Mouse (Mus musculus) frontal cortex, postnatal 10 days (tissue): ENCODE results near the gene Fam166a.
A peak's percentile ranks its signal among the peaks of the same experiment; 100 is the strongest.

ENCODE experiments used
- DNase-seq, 2 experiments: peaks; one replicate each; pipeline ENCODE4 v3.0.0; 2022; ENCODE audit warnings: low spot score in 2 of 2, mixed read lengths in 1 of 2

Fam166a gene

GRCm38 (mm10) chr2:25223681-25224491 is 5.3 kb downstream of the Fam166a start:
- peak in 1 of 2 experiments; percentile 58 for DNase-seq

GRCm38 (mm10) chr2:25224492-25224765 is 5.9 kb downstream of the Fam166a start, which contains the start of gene Tubb4b:
Tubb4b (minus strand) TSS chr2:25224702.
- no peak for DNase-seq

- peak; percentile 99 to 100 for DNase-seq
These were observed 6.5 kb downstream of the Fam166a start for GRCm38 (mm10) chr2:25224766-25225752.

GRCm38 (mm10) chr2:25225811-25226379 is 7.3 kb downstream of the Fam166a start:
- DNase-seq, result no peak

GRCm38 (mm10) chr2:25226864-25227263 is 8.3 kb downstream of the Fam166a start:
- peak; percentile 41 to 65 for DNase-seq

GRCm38 (mm10) chr2:25227406-25227805 is 8.9 kb downstream of the Fam166a start:
- no peak for DNase-seq

GRCm38 (mm10) chr2:25228431-25228889 is 9.9 kb downstream of the Fam166a start:
- peak; percentile 80 for DNase-seq

GRCm38 (mm10) chr2:25228995-25229530 is 10.5 kb downstream of the Fam166a start:
- DNase-seq, result no peak

GRCm38 (mm10) chr2:25229582-25229981 is 11.0 kb downstream of the Fam166a start:
- no peak for DNase-seq

- DNase-seq, result no peak
These were observed 12.0 kb downstream of the Fam166a start for GRCm38 (mm10) chr2:25230581-25230980.

- no peak for DNase-seq
These were observed 12.5 kb downstream of the Fam166a start for GRCm38 (mm10) chr2:25231038-25231437.

- no peak for DNase-seq
These were observed 14.9 kb downstream of the Fam166a start for GRCm38 (mm10) chr2:25233421-25233820.

GRCm38 (mm10) chr2:25234050-25234449 is 15.5 kb downstream of the Fam166a start, which contains the start of gene Slc34a3:
Slc34a3 (minus strand) TSS chr2:25234364.
- DNase-seq, result no peak

- no peak for DNase-seq
These were observed 16.1 kb downstream of the Fam166a start for GRCm38 (mm10) chr2:25234551-25235220.

- no peak for DNase-seq
These were observed 18.1 kb downstream of the Fam166a start, which contains the start of gene Rnf224 for GRCm38 (mm10) chr2:25236614-25237013. Rnf224 (minus strand) TSS chr2:25236787.

GRCm38 (mm10) chr2:25237522-25237921 is 19.0 kb downstream of the Fam166a start:
- DNase-seq, result no peak

GRCm38 (mm10) chr2:25238106-25238505 is 19.6 kb downstream of the Fam166a start:
- no peak for DNase-seq

GRCm38 (mm10) chr2:25239766-25240165 is 21.2 kb downstream of the Fam166a start:
- no peak for DNase-seq

- DNase-seq, result no peak
These were observed 21.8 kb downstream of the Fam166a start for GRCm38 (mm10) chr2:25240310-25240709.

- DNase-seq, result peak in 1 of 2 experiments; percentile 66
These were observed 22.3 kb downstream of the Fam166a start for GRCm38 (mm10) chr2:25240723-25241437.
